Mouse (Mus musculus) spleen, adult 2 months (tissue): ENCODE data around the gene Lfng. TPM values are rescaled to one million over a fixed set of nuclear protein-coding genes. Genes with fewer than 3 reads are reported as not detected.

Source experiments
- DNase-seq, 2 experiments: peaks; one replicate each; pipeline versions ENCODE4 v3.0.0 to v3.0.0-alpha.2; 2012 to 2021; ENCODE audit warnings: low spot score in 2 of 2, low read depth in 1 of 2
- H3K27ac ChIP-seq: fragments of 200-500 bp; 2 replicates; pipeline ENCODE4 v1.5.1; 2012; ENCODE audit warnings: low read length, inconsistent platforms; ENCODE audit not compliant: insufficient read depth
- H3K27me3 ChIP-seq: fragments of 200-500 bp; 2 replicates; pipeline ENCODE4 v1.6.1; 2012; ENCODE audit warnings: mild to moderate bottlenecking, moderate library complexity, low read length, inconsistent platforms; ENCODE audit not compliant: control insufficient read depth, insufficient read depth
- H3K36me3 ChIP-seq: fragments of 200-500 bp; 2 replicates; pipeline ENCODE4 v1.6.1; 2012; ENCODE audit warnings: mild to moderate bottlenecking, low read length, inconsistent platforms; ENCODE audit not compliant: control insufficient read depth, insufficient read depth
- H3K4me1 ChIP-seq: fragments of 200-500 bp; 2 replicates; pipeline ENCODE4 v1.6.1; 2011; ENCODE audit warnings: inconsistent platforms; ENCODE audit not compliant: control insufficient read depth, insufficient read depth, insufficient read length
- H3K4me3 ChIP-seq: fragments of 200-500 bp; 2 replicates; pipeline ENCODE4 v1.5.1; 2011; ENCODE audit warnings: mild to moderate bottlenecking, inconsistent platforms; ENCODE audit not compliant: insufficient read depth, insufficient read length; ENCODE audit errors: extremely low read depth
- CTCF ChIP-seq: fragments of 200-500 bp; IDR thresholded peaks from 2 replicates; pipeline ENCODE4 v1.5.1; 2011; ENCODE audit warnings: mild to moderate bottlenecking, inconsistent platforms; ENCODE audit not compliant: insufficient read depth, insufficient read length, insufficient replicate concordance; ENCODE audit errors: extremely low read depth
- POLR2A ChIP-seq: fragments of 200-500 bp; IDR thresholded peaks from 2 replicates; pipeline ENCODE4 v1.6.1; 2011; ENCODE audit warnings: low read depth, low read length, inconsistent platforms
- WGBS: fragments of 180-500 bp; shearing (Covaris S2); methylation state at CpG from one replicate; pipeline ENCODE4 v1.1.7; 2018; 5-methylcytosine and 5-hydroxymethylcytosine counted together
- polyA plus RNA-seq: library from polyadenylated mRNA; depleted of rRNA; stranded (reverse); fragments of >200 nt; gene quantifications from 2 replicates; pipeline ENCODE4 v1.2.3, GENCODE M21; 2012

Gene Lfng
- polyA plus RNA-seq, 1 experiment, result 165 TPM

- TF ChIP-seq CTCF (no peak), POLR2A (no peak)
- Histone ChIP-seq H3K4me1 (peaks cover 42% of the 10 kb centered on the region), H3K36me3 (0 out of 2 replicates have a peak, but pooled peaks cover 4% of the 10 kb centered on the region), H3K27ac (peak overlapping the region; percentile 44; the same call in 1 of the 2 replicates), H3K4me3 (no peak overlapping the region), H3K27me3 (no peaks in the 10 kb centered on the region)
- DNase-seq, result no peak
- 61% methylated on average over 15 of the region's 15 CpGs for WGBS
Observed at GRCm38 (mm10) chr5:140644702-140645201, 37.6 kb downstream of the Lfng start.

GRCm38 (mm10) chr5:140645454-140645853, 38.3 kb downstream of the Lfng start:
- H3K27me3 ChIP-seq, result no peaks in the 10 kb centered on the region
- DNase-seq, result no peak
- no peak overlapping the region for H3K4me3 ChIP-seq
- peaks cover 42% of the 10 kb centered on the region for H3K4me1 ChIP-seq
- 0 out of 2 replicates have a peak overlapping the region, but pooled peaks have one; percentile 44 for H3K27ac ChIP-seq
- WGBS, result 85% methylated on average over 4 of the region's 4 CpGs
- no peak for TF ChIP-seq POLR2A
- no peak for TF ChIP-seq CTCF
- no peaks in the 10 kb centered on the region for H3K36me3 ChIP-seq

GRCm38 (mm10) chr5:140646171-140646570, 39.1 kb downstream of the Lfng start:
- Histone ChIP-seq H3K36me3 (no peaks in the 10 kb centered on the region), H3K27me3 (no peaks in the 10 kb centered on the region), H3K4me3 (no peak overlapping the region), H3K27ac (no peak overlapping the region), H3K4me1 (peaks cover 36% of the 10 kb centered on the region)
- TF ChIP-seq CTCF, result no peak
- no peak for TF ChIP-seq POLR2A
- 96% methylated on average over 6 of the region's 6 CpGs for WGBS
- no peak for DNase-seq

GRCm38 (mm10) chr5:140647031-140647760, 40.1 kb downstream of the Lfng start:
- no peaks in the 10 kb centered on the region for H3K27me3 ChIP-seq
- TF ChIP-seq CTCF (no peak), POLR2A (no peak)
- no peak for DNase-seq
- WGBS, result 68% methylated on average over 13 of the region's 13 CpGs
- peak overlapping the region; percentile 69 for H3K4me3 ChIP-seq
- H3K4me1 ChIP-seq, result peaks cover 26% of the 10 kb centered on the region
- no peak overlapping the region for H3K27ac ChIP-seq
- no peaks in the 10 kb centered on the region for H3K36me3 ChIP-seq

GRCm38 (mm10) chr5:140647821-140648518, 40.9 kb downstream of the Lfng start:
- Histone ChIP-seq H3K27me3 (no peaks in the 10 kb centered on the region), H3K36me3 (no peaks in the 10 kb centered on the region), H3K4me3 (peak overlapping the region; percentile 69), H3K27ac (peak overlapping the region; percentile 72), H3K4me1 (peaks cover 19% of the 10 kb centered on the region; the same call in 1 of the 2 replicates)
- TF ChIP-seq POLR2A (no peak), CTCF (no peak)
- WGBS, result 10% methylated on average over 13 of the region's 13 CpGs
- no peak for DNase-seq

- Histone ChIP-seq H3K4me1 (peaks cover 16% of the 10 kb centered on the region; the same call in 1 of the 2 replicates), H3K27ac (peak within 1 kb of the TSS; percentile 72), H3K27me3 (no peaks in the 10 kb centered on the region), H3K4me3 (peak within 1 kb of the TSS; percentile 69), H3K36me3 (no peaks in the 10 kb centered on the region)
- WGBS, result under 1% methylated on average over 56 of the region's 62 CpGs
- DNase-seq, result peak in 1 of 2 experiments; percentile 46
- no peak for TF ChIP-seq POLR2A
Observed at GRCm38 (mm10) chr5:140648519-140649100, 41.5 kb downstream of the Lfng start, which contains the start of gene Ttyh3. Gene Ttyh3, minus strand, starts transcription at chr5:140649031.
